Mouse (Mus musculus) kidney, adult 2 months (tissue): Measurements from ENCODE around the gene Phpt1. TPM values are rescaled to one million over a fixed set of nuclear protein-coding genes. Genes with fewer than 3 reads are reported as not detected.
A peak's percentile ranks its signal among the peaks of the same experiment; 100 is the strongest.

Experiments
- DNase-seq: peaks from one replicate; pipeline ENCODE4 v3.0.0; 2021
- H3K27ac ChIP-seq: fragments of 200-500 bp; 2 replicates; pipeline ENCODE4 v1.5.1; 2012; ENCODE audit warnings: low read depth, low read length, control low read depth, inconsistent platforms; ENCODE audit not compliant: insufficient read depth
- H3K27me3 ChIP-seq: fragments of 200-500 bp; replicated peaks from 2 replicates; pipeline ENCODE4 v1.6.1; 2012; ENCODE audit warnings: mild to moderate bottlenecking, moderate library complexity, low read length, inconsistent platforms; ENCODE audit not compliant: control insufficient read depth, insufficient read depth
- H3K36me3 ChIP-seq: fragments of 200-500 bp; 2 replicates; pipeline ENCODE4 v1.6.1; 2012; ENCODE audit warnings: mild to moderate bottlenecking, moderate library complexity, low read length, inconsistent platforms; ENCODE audit not compliant: control insufficient read depth, insufficient read depth
- H3K4me1 ChIP-seq: fragments of 200-500 bp; 2 replicates; pipeline ENCODE4 v1.6.1; 2011; ENCODE audit warnings: low read length; ENCODE audit not compliant: control insufficient read depth, insufficient read depth
- H3K4me3 ChIP-seq: fragments of 200-500 bp; 2 replicates; pipeline ENCODE4 v1.5.1; 2011; ENCODE audit warnings: mild to moderate bottlenecking, low read depth, low read length, control low read depth; ENCODE audit not compliant: insufficient read depth
- CTCF ChIP-seq: fragments of 200-500 bp; conservative IDR thresholded peaks from 2 replicates; pipeline ENCODE4 v1.5.1; 2011; ENCODE audit warnings: low read depth, mild to moderate bottlenecking, control low read depth, low read length, moderate library complexity, mixed read lengths; ENCODE audit not compliant: insufficient read depth, insufficient read length
- POLR2A ChIP-seq: fragments of 200-500 bp; IDR thresholded peaks from one replicate; pipeline ENCODE4 v1.6.1; 2011; ENCODE audit warnings: low read depth, low read length, control low read depth
- WGBS: fragments of 180-500 bp; shearing (Covaris S2); methylation state at CpG from one replicate; pipeline ENCODE4 v1.1.7; 2018; 5-methylcytosine and 5-hydroxymethylcytosine counted together
- polyA plus RNA-seq: library from polyadenylated mRNA; depleted of rRNA; stranded (reverse); fragments of >200 nt; gene quantifications from 2 replicates; pipeline ENCODE4 v1.2.3, GENCODE M21; 2012; rRNA removed

Phpt1 gene
- 74.9 and 92.3 TPM in 2 replicates for polyA plus RNA-seq

- peak; percentile 99 for DNase-seq
- H3K36me3 ChIP-seq = no peaks in the 10 kb centered on the region
- under 1% methylated on average over 45 of the region's 45 CpGs for WGBS
- TF ChIP-seq CTCF (no peak), POLR2A (peak; percentile 41)
- H3K27ac ChIP-seq = peak within 1 kb of the TSS; percentile 88
- H3K4me3 ChIP-seq = peak within 1 kb of the TSS; percentile 68
- H3K27me3 ChIP-seq = peaks cover 10% of the 10 kb centered on the region
- H3K4me1 ChIP-seq = peaks cover 5% of the 10 kb centered on the region
Measured at GRCm38 (mm10) chr2:25574579-25575431, at the start of gene Phpt1, which contains the start of gene Mamdc4. Phpt1 (minus strand) TSS chr2:25575224. Mamdc4 (minus strand) TSS chr2:25574845.

GRCm38 (mm10) chr2:25621229-25622200, 46.5 kb upstream of the Phpt1 start, which contains the start of gene Tmem141:
Tmem141 (minus strand) TSS chr2:25622005.
- Histone ChIP-seq H3K27ac (peak within 1 kb of the TSS; percentile 85), H3K27me3 (no peaks in the 10 kb centered on the region), H3K36me3 (no peaks in the 10 kb centered on the region), H3K4me1 (peaks cover 8% of the 10 kb centered on the region), H3K4me3 (peak within 1 kb of the TSS; percentile 90)
- peak; percentile 96 for DNase-seq
- WGBS = 6% methylated on average over 34 of the region's 34 CpGs
- TF ChIP-seq POLR2A = no peak
- peak; percentile 76 for TF ChIP-seq CTCF

- 79% methylated on average over 4 of the region's 4 CpGs for WGBS
- Histone ChIP-seq H3K36me3 (no peaks in the 10 kb centered on the region), H3K4me1 (peaks cover 8% of the 10 kb centered on the region), H3K27ac (no peak overlapping the region), H3K27me3 (no peaks in the 10 kb centered on the region), H3K4me3 (no peak overlapping the region)
- TF ChIP-seq CTCF (no peak), POLR2A (no peak)
- no peak for DNase-seq
Measured at GRCm38 (mm10) chr2:25620852-25621228, 45.8 kb upstream of the Phpt1 start.

GRCm38 (mm10) chr2:25620386-25620785, 45.4 kb upstream of the Phpt1 start:
- Histone ChIP-seq H3K36me3 (no peaks in the 10 kb centered on the region), H3K4me1 (peaks cover 8% of the 10 kb centered on the region), H3K27me3 (no peaks in the 10 kb centered on the region), H3K27ac (no peak overlapping the region), H3K4me3 (no peak overlapping the region)
- 79% methylated on average over 6 of the region's 6 CpGs for WGBS
- TF ChIP-seq CTCF (no peak), POLR2A (no peak)
- DNase-seq = no peak

- no peak for TF ChIP-seq CTCF
- no peak for TF ChIP-seq POLR2A
- Histone ChIP-seq H3K27ac (no peak within 1 kb of the TSS), H3K36me3 (no peaks in the 10 kb centered on the region), H3K27me3 (no peaks in the 10 kb centered on the region), H3K4me3 (no peak within 1 kb of the TSS), H3K4me1 (peaks cover 8% of the 10 kb centered on the region)
- WGBS = 80% methylated on average over 3 of the region's 3 CpGs
- DNase-seq = no peak
Measured at GRCm38 (mm10) chr2:25617578-25617977, 42.6 kb upstream of the Phpt1 start, which contains the start of gene Ccdc183. Ccdc183 (minus strand) TSS chr2:25617678.

GRCm38 (mm10) chr2:25616398-25616797, 41.4 kb upstream of the Phpt1 start:
- H3K27me3 ChIP-seq = no peaks in the 10 kb centered on the region
- H3K36me3 ChIP-seq = no peaks in the 10 kb centered on the region
- 9% methylated on average over 22 of the region's 22 CpGs for WGBS
- H3K4me1 ChIP-seq = peaks cover 6% of the 10 kb centered on the region
- TF ChIP-seq CTCF (no peak), POLR2A (no peak)
- no peak overlapping the region for H3K4me3 ChIP-seq
- H3K27ac ChIP-seq = no peak overlapping the region
- DNase-seq = peak; percentile 11

- H3K36me3 ChIP-seq = no peaks in the 10 kb centered on the region
- H3K4me3 ChIP-seq = peak overlapping the region; percentile 96
- H3K27ac ChIP-seq = peak overlapping the region; percentile 17; the same call in 1 of the 2 replicates
- peaks cover 5% of the 10 kb centered on the region; the same call in 1 of the 2 replicates for H3K4me1 ChIP-seq
- TF ChIP-seq CTCF (no peak), POLR2A (no peak)
- H3K27me3 ChIP-seq = no peaks in the 10 kb centered on the region
- DNase-seq = no peak
- 63% methylated on average over 10 of the region's 10 CpGs for WGBS
Measured at GRCm38 (mm10) chr2:25608671-25609070, 33.6 kb upstream of the Phpt1 start.
